Mouse (Mus musculus): ENCODE data around the gene Sirt7. TPM values are rescaled to one million over a fixed set of nuclear protein-coding genes. Genes with fewer than 3 reads are reported as not detected.
A peak's percentile ranks its signal among the peaks of the same experiment; 100 is the strongest.

Gene Sirt7
- total and polyA plus RNA-seq, 3 experiments = 74.4 to 91.3 (median 75.2) TPM

DNA sequence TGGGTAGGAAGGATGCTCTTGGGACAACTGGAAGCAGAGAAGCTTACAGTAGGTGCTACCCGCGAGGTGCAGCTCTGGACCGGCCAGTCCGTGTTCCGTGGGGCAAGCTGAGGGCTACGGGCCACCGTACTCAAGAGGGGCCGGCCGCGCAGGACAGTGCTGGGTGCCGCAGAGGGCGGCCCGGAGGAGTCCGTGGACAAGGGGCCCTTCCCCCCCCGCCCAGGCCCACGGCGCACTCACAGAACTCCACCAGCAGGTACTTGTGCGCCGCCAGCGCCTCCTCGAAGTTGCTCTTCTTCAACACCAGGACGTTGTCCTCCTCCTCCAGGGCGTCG, 52.7 kb downstream of the Sirt7 start:
- Histone ChIP-seq H3K4me3 (replicated peaks in 1 of 3; ENCODE audit: low read depth in 2 of 3, low read length in 2 of 3, poor library complexity in 1 of 3) (peak overlapping the region; percentile 81 to 93 (median 91)), H3K79me2 (replicated peaks; ENCODE audit: control insufficient read depth, extremely low read depth, insufficient read depth, poor library complexity, severe bottlenecking) (peaks cover 41% of the 10 kb centered on the region), H3K4me2 (ENCODE audit: insufficient read depth, low read depth, poor library complexity, severe bottlenecking) (peak overlapping the region; percentile 79), H3K4me1 (ENCODE audit: control insufficient read depth in 1 of 2, insufficient read depth in 2 of 2) (peaks cover 4 to 50% of the 10 kb centered on the region in 2 experiments), H3K9me3 (replicated peaks; ENCODE audit: low read length) (no peaks in the 10 kb centered on the region), H3K9ac (ENCODE audit: insufficient read depth, low read depth) (peak overlapping the region; percentile 78), H3K27me3 (replicated peaks) (no peaks in the 10 kb centered on the region), H3K36me3 (replicated peaks in 1 of 2; ENCODE audit: control insufficient read depth in 1 of 2, insufficient read depth in 1 of 2, low read length in 1 of 2) (peaks cover 36 to 48% of the 10 kb centered on the region in 2 experiments), H3K27ac (ENCODE audit: insufficient read depth, low read depth) (peak overlapping the region; percentile 55)
- no peak for DNase-seq (ENCODE audit: extremely low read depth)
- TF ChIP-seq NELFE (IDR thresholded peaks at IDR 0.05; ENCODE audit: low read depth, low read length) (no peak), CTCF (conservative IDR thresholded peaks at IDR 0.05 in 1 of 2, IDR thresholded peaks at IDR 0.05 in 1 of 2; ENCODE audit: low read depth in 2 of 2, low read length in 2 of 2) (no peak), PAX5 (IDR thresholded peaks at IDR 0.05; ENCODE audit: low read length) (no peak), BHLHE40 (IDR thresholded peaks at IDR 0.05; ENCODE audit: low read depth, low read length) (no peak), MYC (IDR thresholded peaks at IDR 0.05; ENCODE audit: low read depth, low read length) (no peak), RCOR1 (conservative IDR thresholded peaks at IDR 0.05; ENCODE audit: low read depth, low read length) (no peak), SMC3 (IDR thresholded peaks at IDR 0.05; ENCODE audit: low read depth, low read length) (no peak), CHD2 (IDR thresholded peaks at IDR 0.05; ENCODE audit: low read length) (no peak), MAFK (IDR thresholded peaks at IDR 0.05; ENCODE audit: insufficient replicate concordance, low read length) (no peak), MAX (IDR thresholded peaks at IDR 0.05; ENCODE audit: low read length) (no peak), KAT2A (IDR thresholded peaks at IDR 0.05; ENCODE audit: insufficient replicate concordance, low read length) (no peak), E2F4 (IDR thresholded peaks at IDR 0.05; ENCODE audit: insufficient replicate concordance, low read depth, low read length) (no peak), USF1 (IDR thresholded peaks at IDR 0.05; ENCODE audit: low read depth, low read length) (no peak), ELF1 (IDR thresholded peaks at IDR 0.05; ENCODE audit: low read depth, low read length) (no peak), MXI1 (IDR thresholded peaks at IDR 0.05; ENCODE audit: low read depth, low read length) (no peak; the same call in 1 of the 2 replicates), ZNF384 (IDR thresholded peaks at IDR 0.05; ENCODE audit: low read depth, low read length) (no peak), TCF12 (IDR thresholded peaks at IDR 0.05; ENCODE audit: low read depth, low read length) (no peak), MEF2A (IDR thresholded peaks at IDR 0.05; ENCODE audit: borderline replicate concordance, low read depth, low read length) (no peak), JUND (conservative IDR thresholded peaks at IDR 0.05; ENCODE audit: low read depth, low read length) (no peak)
- in situ Hi-C loops (cut with MboI; ENCODE audit: low pct_ligation_motif_present, low pct_unique_long_range_greater_than_20kb, low sequenced_read_pairs) = no loop called here
- dilution Hi-C loops (cut with MboI; ENCODE audit: extremely low pct_ligation_motif_present, extremely low pct_unique_long_range_greater_than_20kb, low sequenced_read_pairs) = no loop called here

DNA sequence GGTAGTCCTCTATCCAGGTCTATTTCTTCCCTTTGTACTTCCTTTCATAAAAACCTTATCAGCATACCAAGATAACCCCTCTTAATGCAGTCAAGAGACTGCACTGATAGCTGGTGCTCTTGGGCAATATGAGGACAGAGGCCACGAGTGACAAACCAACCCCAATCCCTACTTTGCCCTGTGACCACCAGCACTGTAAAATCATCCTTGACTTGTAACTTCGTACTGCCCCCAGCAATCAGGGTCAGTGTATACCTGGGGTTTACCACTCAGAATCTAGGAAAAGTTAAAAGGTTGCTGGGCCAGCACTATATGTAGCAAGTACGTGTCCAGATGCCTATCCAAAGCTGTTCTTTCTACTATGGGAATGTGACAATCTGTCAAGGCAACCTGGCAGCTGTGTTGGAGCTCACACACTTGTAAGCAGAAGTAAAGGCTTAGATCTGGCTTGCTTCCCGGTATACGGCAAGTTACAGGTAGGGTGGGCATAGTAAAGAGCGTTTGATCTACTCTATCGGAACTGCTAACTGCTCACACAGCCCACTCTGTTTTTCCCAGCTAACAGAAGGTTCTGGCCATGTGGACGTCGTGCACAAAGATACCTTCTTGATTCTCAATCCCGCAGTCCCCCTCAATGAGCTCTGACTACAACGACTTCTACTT, 53.2 kb downstream of the Sirt7 start:
- Histone ChIP-seq H3K9ac (ENCODE audit: insufficient read depth, low read depth) (peak overlapping the region; percentile 78), H3K27ac (ENCODE audit: insufficient read depth, low read depth) (peak overlapping the region; percentile 55), H3K4me1 (ENCODE audit: control insufficient read depth in 1 of 2, insufficient read depth in 2 of 2) (peaks cover 4 to 46% of the 10 kb centered on the region in 2 experiments), H3K79me2 (replicated peaks; ENCODE audit: control insufficient read depth, extremely low read depth, insufficient read depth, poor library complexity, severe bottlenecking) (peaks cover 46% of the 10 kb centered on the region), H3K27me3 (replicated peaks) (no peaks in the 10 kb centered on the region), H3K36me3 (replicated peaks in 1 of 2; ENCODE audit: control insufficient read depth in 1 of 2, insufficient read depth in 1 of 2, low read length in 1 of 2) (peaks cover 36 to 48% of the 10 kb centered on the region in 2 experiments), H3K4me2 (ENCODE audit: insufficient read depth, low read depth, poor library complexity, severe bottlenecking) (peak overlapping the region; percentile 79), H3K9me3 (replicated peaks; ENCODE audit: low read length) (no peaks in the 10 kb centered on the region), H3K4me3 (replicated peaks in 1 of 3; ENCODE audit: low read depth in 2 of 3, low read length in 2 of 3, poor library complexity in 1 of 3) (peak overlapping the region; percentile 81 to 93 (median 91))
- TF ChIP-seq UBTF (IDR thresholded peaks at IDR 0.05; ENCODE audit: low read depth, low read length) (0 out of 2 replicates have a peak, but pooled peaks have one; percentile 13), SIN3A (IDR thresholded peaks at IDR 0.05; ENCODE audit: low read length) (peak; percentile 28; the same call in 1 of the 2 replicates), SMC3 (IDR thresholded peaks at IDR 0.05; ENCODE audit: low read depth, low read length) (no peak)
- DNase-seq (ENCODE audit: extremely low read depth) = no peak
- dilution Hi-C loops (cut with MboI; ENCODE audit: extremely low pct_ligation_motif_present, extremely low pct_unique_long_range_greater_than_20kb, low sequenced_read_pairs) = no loop called here
- in situ Hi-C loops (cut with MboI; ENCODE audit: low pct_ligation_motif_present, low pct_unique_long_range_greater_than_20kb, low sequenced_read_pairs) = no loop called here

All from CH12.LX (cell line).